Mouse (Mus musculus) spleen, adult 2 months (tissue): ENCODE results near the gene 1110032A03Rik. TPM values are rescaled to one million over a fixed set of nuclear protein-coding genes. Genes with fewer than 3 reads are reported as not detected.

Experiments
- DNase-seq, 2 experiments: peaks; one replicate each; pipeline versions ENCODE4 v3.0.0 to v3.0.0-alpha.2; 2012 to 2021; ENCODE audit warnings: low spot score in 2 of 2, low read depth in 1 of 2
- H3K27ac ChIP-seq: fragments of 200-500 bp; 2 replicates; pipeline ENCODE4 v1.5.1; 2012; ENCODE audit warnings: low read length, inconsistent platforms; ENCODE audit not compliant: insufficient read depth
- H3K27me3 ChIP-seq: fragments of 200-500 bp; 2 replicates; pipeline ENCODE4 v1.6.1; 2012; ENCODE audit warnings: mild to moderate bottlenecking, moderate library complexity, low read length, inconsistent platforms; ENCODE audit not compliant: control insufficient read depth, insufficient read depth
- H3K36me3 ChIP-seq: fragments of 200-500 bp; 2 replicates; pipeline ENCODE4 v1.6.1; 2012; ENCODE audit warnings: mild to moderate bottlenecking, low read length, inconsistent platforms; ENCODE audit not compliant: control insufficient read depth, insufficient read depth
- H3K4me1 ChIP-seq: fragments of 200-500 bp; 2 replicates; pipeline ENCODE4 v1.6.1; 2011; ENCODE audit warnings: inconsistent platforms; ENCODE audit not compliant: control insufficient read depth, insufficient read depth, insufficient read length
- H3K4me3 ChIP-seq: fragments of 200-500 bp; 2 replicates; pipeline ENCODE4 v1.5.1; 2011; ENCODE audit warnings: mild to moderate bottlenecking, inconsistent platforms; ENCODE audit not compliant: insufficient read depth, insufficient read length; ENCODE audit errors: extremely low read depth
- CTCF ChIP-seq: fragments of 200-500 bp; IDR thresholded peaks from 2 replicates; pipeline ENCODE4 v1.5.1; 2011; ENCODE audit warnings: mild to moderate bottlenecking, inconsistent platforms; ENCODE audit not compliant: insufficient read depth, insufficient read length, insufficient replicate concordance; ENCODE audit errors: extremely low read depth
- POLR2A ChIP-seq: fragments of 200-500 bp; IDR thresholded peaks from 2 replicates; pipeline ENCODE4 v1.6.1; 2011; ENCODE audit warnings: low read depth, low read length, inconsistent platforms
- WGBS: fragments of 180-500 bp; shearing (Covaris S2); methylation state at CpG from one replicate; pipeline ENCODE4 v1.1.7; 2018; 5-methylcytosine and 5-hydroxymethylcytosine counted together
- polyA plus RNA-seq: library from polyadenylated mRNA; depleted of rRNA; stranded (reverse); fragments of >200 nt; gene quantifications from 2 replicates; pipeline ENCODE4 v1.2.3, GENCODE M21; 2012; rRNA removed

The 1110032A03Rik gene
- 9.2 and 10.5 TPM in 2 replicates for polyA plus RNA-seq

DNA sequence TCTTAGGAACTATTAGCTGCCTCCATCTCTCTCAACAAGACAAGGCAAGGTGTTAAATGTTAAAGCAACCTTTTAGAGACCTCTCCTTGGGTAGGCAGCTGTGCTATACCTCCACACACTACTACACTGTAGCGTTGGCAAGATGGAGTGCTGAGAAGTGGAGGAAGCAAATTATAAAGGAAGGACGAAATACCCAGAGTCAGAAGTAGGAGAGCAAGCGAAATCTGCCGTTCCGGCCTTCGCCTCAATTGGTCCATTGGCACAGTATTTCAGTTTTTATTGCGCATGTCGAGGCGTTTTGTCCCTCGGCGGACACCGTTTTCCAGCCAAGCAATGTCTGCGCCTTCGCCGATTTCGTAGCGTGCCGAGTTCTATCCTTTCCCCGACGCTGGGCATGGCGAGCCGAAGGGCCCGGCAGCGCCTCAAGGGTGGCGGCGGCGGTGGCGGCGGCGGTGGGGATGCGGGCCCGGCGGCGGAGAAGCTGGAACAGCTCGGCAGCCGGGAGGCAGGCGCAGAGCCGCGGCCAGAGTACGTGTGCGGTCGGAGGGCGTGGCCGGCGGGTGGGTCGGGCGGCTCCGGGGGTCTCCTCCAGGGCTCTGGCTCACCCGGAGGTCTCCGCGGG, at the start of gene 1110032A03Rik, which contains the start of gene Alg9:
TSS of gene 1110032A03Rik (minus strand) at position 530 of the 622 bp plus-strand sequence.
TSS of gene Alg9 (plus strand) at position 29 of the 622 bp plus-strand sequence.
- 1% methylated on average over 48 of the region's 51 CpGs for WGBS
- no peaks in the 10 kb centered on the region for H3K27me3 ChIP-seq
- H3K4me3 ChIP-seq: peak within 1 kb of the TSS; percentile 79
- no peak for TF ChIP-seq POLR2A
- H3K27ac ChIP-seq: peak within 1 kb of the TSS; percentile 80
- H3K4me1 ChIP-seq: peaks cover 9% of the 10 kb centered on the region
- DNase-seq: peak; percentile 73 to 85
- H3K36me3 ChIP-seq: peaks cover 3% of the 10 kb centered on the region; the same call in 1 of the 2 replicates

GRCm38 (mm10) chr9:50823779-50824453, 48.6 kb upstream of the 1110032A03Rik start:
- WGBS: 78% methylated on average over 11 of the region's 11 CpGs
- DNase-seq: no peak

DNA sequence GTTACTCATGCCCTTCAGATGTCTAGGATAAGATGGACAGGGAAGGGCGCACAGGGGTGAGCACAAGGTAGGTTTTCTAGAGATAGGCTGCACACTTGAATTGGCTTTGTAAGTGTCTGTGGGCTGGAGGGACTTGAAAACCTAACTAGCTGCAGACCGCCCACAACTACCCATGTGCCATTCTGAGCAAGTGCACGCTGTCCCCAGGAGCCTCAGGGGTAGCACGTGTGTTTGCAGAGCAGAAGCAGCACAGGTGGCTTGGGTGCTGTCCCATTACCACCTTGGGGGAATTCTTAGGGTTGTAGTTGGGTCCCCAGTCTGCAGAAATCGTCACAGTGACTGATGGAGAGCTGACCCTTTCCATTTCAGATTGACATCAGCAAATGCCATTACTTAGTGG, 46.9 kb upstream of the 1110032A03Rik start:
- Histone ChIP-seq H3K4me1 (no peaks in the 10 kb centered on the region), H3K36me3 (peaks cover 11% of the 10 kb centered on the region; the same call in 1 of the 2 replicates), H3K4me3 (no peak overlapping the region), H3K27me3 (no peaks in the 10 kb centered on the region), H3K27ac (no peak overlapping the region)
- 92% methylated on average over 5 of the region's 5 CpGs for WGBS
- DNase-seq: no peak
- TF ChIP-seq CTCF (no peak), POLR2A (no peak)

More at GRCm38 (mm10) chr9:50823779-50824453, 48.6 kb upstream of the 1110032A03Rik start:
- H3K36me3 ChIP-seq: peaks cover 10% of the 10 kb centered on the region; the same call in 1 of the 2 replicates
- no peaks in the 10 kb centered on the region for H3K27me3 ChIP-seq
- no peak overlapping the region for H3K4me3 ChIP-seq
- TF ChIP-seq POLR2A (no peak), CTCF (no peak)
- no peak overlapping the region; the same call in 1 of the 2 replicates for H3K27ac ChIP-seq
- H3K4me1 ChIP-seq: no peaks in the 10 kb centered on the region

DNA sequence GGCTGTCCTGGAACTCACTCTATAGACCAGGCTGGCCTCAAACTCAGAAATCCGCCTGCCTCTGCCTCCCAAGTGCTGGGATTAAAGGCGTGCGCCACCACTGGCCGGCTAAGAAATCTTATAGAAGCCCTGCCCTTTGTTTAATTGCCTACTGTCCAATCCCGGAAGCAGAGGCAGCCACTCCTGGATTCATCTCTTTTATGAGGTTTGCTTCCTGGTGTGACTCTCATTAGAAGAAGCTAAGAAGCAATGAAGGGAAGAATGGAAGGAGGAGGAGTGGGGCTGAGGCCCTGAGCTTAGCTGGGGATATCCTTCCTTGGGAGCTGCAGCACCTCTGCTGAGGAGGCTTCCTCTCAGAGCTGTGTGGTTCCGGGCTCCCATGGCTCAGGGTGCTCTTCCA, 46.3 kb upstream of the 1110032A03Rik start:
- TF ChIP-seq POLR2A: no peak
- TF ChIP-seq CTCF: no peak
- H3K36me3 ChIP-seq: peaks cover 13% of the 10 kb centered on the region; the same call in 1 of the 2 replicates
- no peak overlapping the region for H3K27ac ChIP-seq
- DNase-seq: no peak
- WGBS: 96% methylated on average over 6 of the region's 6 CpGs
- no peaks in the 10 kb centered on the region for H3K4me1 ChIP-seq
- no peak overlapping the region for H3K4me3 ChIP-seq
- H3K27me3 ChIP-seq: no peaks in the 10 kb centered on the region

- DNase-seq: no peak
- Histone ChIP-seq H3K4me3 (no peak overlapping the region), H3K36me3 (peaks cover 13% of the 10 kb centered on the region; the same call in 1 of the 2 replicates), H3K27me3 (no peaks in the 10 kb centered on the region), H3K27ac (no peak overlapping the region), H3K4me1 (no peaks in the 10 kb centered on the region)
- no peak for TF ChIP-seq CTCF
- TF ChIP-seq POLR2A: no peak
- WGBS: 95% methylated on average over 6 of the region's 6 CpGs
Measured at GRCm38 (mm10) chr9:50819716-50820115, 44.4 kb upstream of the 1110032A03Rik start.

GRCm38 (mm10) chr9:50818050-50818449, 42.7 kb upstream of the 1110032A03Rik start:
- H3K4me3 ChIP-seq: no peak overlapping the region
- no peaks in the 10 kb centered on the region for H3K27me3 ChIP-seq
- no peaks in the 10 kb centered on the region for H3K4me1 ChIP-seq
- H3K27ac ChIP-seq: no peak overlapping the region
- peaks cover 7% of the 10 kb centered on the region for H3K36me3 ChIP-seq
- 54% methylated on average over 6 of the region's 6 CpGs for WGBS
- DNase-seq: no peak
- TF ChIP-seq CTCF (no peak), POLR2A (no peak)

GRCm38 (mm10) chr9:50816512-50816911, 41.2 kb upstream of the 1110032A03Rik start:
- Histone ChIP-seq H3K4me3 (no peak overlapping the region), H3K27ac (no peak overlapping the region), H3K4me1 (no peaks in the 10 kb centered on the region), H3K36me3 (peaks cover 7% of the 10 kb centered on the region), H3K27me3 (no peaks in the 10 kb centered on the region)
- TF ChIP-seq CTCF (no peak), POLR2A (no peak)
- 90% methylated on average over 1 of the region's 1 CpGs for WGBS
- no peak for DNase-seq
